Mouse (Mus musculus) adrenal gland, adult (tissue): ENCODE data around the gene Rad9a.
A peak's percentile ranks its signal among the peaks of the same experiment; 100 is the strongest.

Source experiments
- DNase-seq, 2 experiments: peaks; one replicate each; pipeline ENCODE4 v3.0.0; 2022 to 2023; ENCODE audit warnings: low spot score in 1 of 2; ENCODE audit not compliant: inconsistent age in 2 of 2

Gene Rad9a

GRCm38 (mm10) chr19:4218784-4219183 is 17.3 kb upstream of the Rad9a start:
- no peak for DNase-seq

GRCm38 (mm10) chr19:4218293-4218692 is 16.8 kb upstream of the Rad9a start:
- DNase-seq: no peak

GRCm38 (mm10) chr19:4217855-4218254 is 16.4 kb upstream of the Rad9a start:
- peak in 1 of 2 experiments; percentile 28 for DNase-seq

- no peak for DNase-seq
Observed at GRCm38 (mm10) chr19:4217140-4217539, 15.7 kb upstream of the Rad9a start.

GRCm38 (mm10) chr19:4216041-4216685 is 14.7 kb upstream of the Rad9a start:
- peak; percentile 50 to 76 for DNase-seq

GRCm38 (mm10) chr19:4215451-4215840 is 14.0 kb upstream of the Rad9a start:
- no peak for DNase-seq

- peak; percentile 47 to 75 for DNase-seq
Observed at GRCm38 (mm10) chr19:4214771-4215450, 13.4 kb upstream of the Rad9a start.

GRCm38 (mm10) chr19:4214071-4214770 is 12.8 kb upstream of the Rad9a start, which contains the start of the genes Clcf1 and AC109138.7:
Gene Clcf1, plus strand, starts transcription at chr19:4214238.
Gene AC109138.7, plus strand, starts transcription at chr19:4214357.
- peak; percentile 76 to 85 for DNase-seq

- DNase-seq: peak; percentile 79 to 93
Observed at GRCm38 (mm10) chr19:4213524-4213974, 12.1 kb upstream of the Rad9a start.

- peak in 1 of 2 experiments; percentile 11 for DNase-seq
Observed at GRCm38 (mm10) chr19:4211891-4212588, 10.6 kb upstream of the Rad9a start.

- DNase-seq: peak in 1 of 2 experiments; percentile 60
Observed at GRCm38 (mm10) chr19:4208563-4208962, 7.1 kb upstream of the Rad9a start.

- DNase-seq: peak; percentile 85 to 93
Observed at GRCm38 (mm10) chr19:4206971-4207370, 5.5 kb upstream of the Rad9a start.

- DNase-seq: no peak
Observed at GRCm38 (mm10) chr19:4204889-4205288, 3.4 kb upstream of the Rad9a start.

- no peak for DNase-seq
Observed at GRCm38 (mm10) chr19:4203604-4204326, 2.3 kb upstream of the Rad9a start.

GRCm38 (mm10) chr19:4203148-4203547 is 1.7 kb upstream of the Rad9a start:
- no peak for DNase-seq

- no peak for DNase-seq
Observed at GRCm38 (mm10) chr19:4202149-4202548, 687 bp upstream of the Rad9a start.

GRCm38 (mm10) chr19:4197180-4197579 is 4.3 kb downstream of the Rad9a start:
- DNase-seq: no peak

GRCm38 (mm10) chr19:4196548-4196947 is 4.9 kb downstream of the Rad9a start:
- DNase-seq: peak in 1 of 2 experiments; percentile 63

- no peak for DNase-seq
Observed at GRCm38 (mm10) chr19:4196048-4196447, 5.4 kb downstream of the Rad9a start.
